Mouse (Mus musculus) hindbrain, embryonic 15.5 days (tissue): Measurements from ENCODE around the gene Fgf4. TPM values are rescaled to one million over a fixed set of nuclear protein-coding genes. Genes with fewer than 3 reads are reported as not detected.

Experiments
- polyA plus RNA-seq: library from polyadenylated mRNA; unstranded; fragments of >200 nt; fragmentation: Nextera tagmentation; extraction: Ambion mirVana; gene quantifications from 2 replicates; pipeline ENCODE4 v1.2.1, GENCODE M21; 2015

Gene Fgf4
- polyA plus RNA-seq, 1 experiment from 2014 or later = not detected

Other genes with a start within 250 kb of the Fgf4 start
- 7.2 and 12.2 TPM in 2 replicates for gene Ano1, start 95.4 kb upstream of the Fgf4 start, polyA plus RNA-seq
- gene Fgf3, start 9.3 kb upstream of the Fgf4 start, polyA plus RNA-seq = 18.4 and 35.8 TPM in 2 replicates
- 25.8 and 43.7 TPM in 2 replicates for gene Fgf15, start 49.2 kb downstream of the Fgf4 start, polyA plus RNA-seq
- 32.0 and 34.1 TPM in 2 replicates for gene LTO1, start 67.7 kb downstream of the Fgf4 start, polyA plus RNA-seq
- gene Ccnd1, start 92.6 kb downstream of the Fgf4 start, polyA plus RNA-seq = 34.2 and 38.2 TPM in 2 replicates